Mouse (Mus musculus) midbrain, embryonic 14.5 days (tissue): ENCODE results near the gene Clasrp. TPM values are rescaled to one million over a fixed set of nuclear protein-coding genes. Genes with fewer than 3 reads are reported as not detected.
"Not testable (repeated sequence)": the region's sequence is repeated elsewhere in the genome, so short reads cannot be mapped to it uniquely, and the experiment has no call there.

Source experiments
- ATAC-seq: fragments of 200-750 bp; cut with Nextera tagmentation; 2 replicates; pipeline ENCODE4 v1.8.0; 2017; ENCODE audit warnings: moderate number of reproducible peaks, moderate library complexity; ENCODE audit not compliant: low FRiP score, low TSS enrichment
- DNase-seq: peaks from one replicate; pipeline ENCODE4 v3.0.0-alpha.2; 2015
- H3K27ac ChIP-seq: fragments of 300-500 bp; sonication (generic); replicated peaks from 2 replicates; pipeline ENCODE4 v1.5.1; 2014; ENCODE audit warnings: mild to moderate bottlenecking, low read depth, low read length, moderate library complexity
- H3K27me3 ChIP-seq: fragments of 300-500 bp; sonication (generic); 2 replicates; pipeline ENCODE4 v1.6.1; 2014; ENCODE audit warnings: low read length, control low read depth, mixed read lengths; ENCODE audit not compliant: control insufficient read depth, insufficient read depth
- H3K36me3 ChIP-seq: fragments of 300-500 bp; sonication (generic); 2 replicates; pipeline ENCODE4 v1.6.1; 2014; ENCODE audit warnings: low read length, control low read depth; ENCODE audit not compliant: control insufficient read depth, insufficient read depth
- H3K4me1 ChIP-seq: fragments of 300-500 bp; sonication (generic); 2 replicates; pipeline ENCODE4 v1.6.1; 2014; ENCODE audit warnings: mild to moderate bottlenecking, antibody characterized with exemption, low read length, control low read depth; ENCODE audit not compliant: control insufficient read depth, insufficient read depth
- H3K4me2 ChIP-seq: fragments of 300-500 bp; sonication (generic); 2 replicates; pipeline ENCODE4 v1.6.1; 2014; ENCODE audit warnings: mild to moderate bottlenecking, low read length, moderate library complexity
- H3K4me3 ChIP-seq: fragments of 300-500 bp; sonication (generic); replicated peaks from 2 replicates; pipeline ENCODE4 v1.5.1; 2014; ENCODE audit warnings: low read depth, low read length
- H3K9ac ChIP-seq: fragments of 300-500 bp; sonication (generic); replicated peaks from 2 replicates; pipeline ENCODE4 v1.6.1; 2014; ENCODE audit warnings: mild to moderate bottlenecking, low read length, moderate library complexity
- H3K9me3 ChIP-seq: fragments of 300-500 bp; sonication (generic); 2 replicates; pipeline ENCODE4 v1.6.1; 2016; ENCODE audit warnings: low read length, control low read depth, mixed read lengths; ENCODE audit not compliant: control insufficient read depth
- WGBS: fragments of 180-500 bp; shearing (Covaris S2); extraction: QIAGEN DNeasy Blood & Tissue Kit; methylation state at CpG from one replicate; pipeline ENCODE4 v1.1.7; 2014; 5-methylcytosine and 5-hydroxymethylcytosine counted together
- polyA plus RNA-seq: library from polyadenylated mRNA; unstranded; fragments of >200 nt; fragmentation: Nextera tagmentation; extraction: Ambion mirVana; gene quantifications from 2 replicates; pipeline ENCODE4 v1.2.1, GENCODE M21; 2014

Clasrp gene
- polyA plus RNA-seq, 1 experiment from 2014 or later = 50.4 TPM

- Histone ChIP-seq H3K27me3 (no peaks in the 10 kb centered on the region), H3K4me2 (peak overlapping the region; percentile 45), H3K9ac (peak overlapping the region; percentile 24; the same call in 1 of the 2 replicates), H3K36me3 (no peaks in the 10 kb centered on the region), H3K27ac (peak overlapping the region; percentile 20; the same call in 1 of the 2 replicates), H3K9me3 (no peaks in the 10 kb centered on the region), H3K4me3 (peak overlapping the region; percentile 17), H3K4me1 (no peaks in the 10 kb centered on the region)
- 5% methylated on average over 35 of the region's 35 CpGs for WGBS
- DNase-seq (peak; percentile 94), ATAC-seq (peak; percentile 79)
Observed at GRCm38 (mm10) chr7:19619004-19619801, 14.9 kb upstream of the Clasrp start.

DNA sequence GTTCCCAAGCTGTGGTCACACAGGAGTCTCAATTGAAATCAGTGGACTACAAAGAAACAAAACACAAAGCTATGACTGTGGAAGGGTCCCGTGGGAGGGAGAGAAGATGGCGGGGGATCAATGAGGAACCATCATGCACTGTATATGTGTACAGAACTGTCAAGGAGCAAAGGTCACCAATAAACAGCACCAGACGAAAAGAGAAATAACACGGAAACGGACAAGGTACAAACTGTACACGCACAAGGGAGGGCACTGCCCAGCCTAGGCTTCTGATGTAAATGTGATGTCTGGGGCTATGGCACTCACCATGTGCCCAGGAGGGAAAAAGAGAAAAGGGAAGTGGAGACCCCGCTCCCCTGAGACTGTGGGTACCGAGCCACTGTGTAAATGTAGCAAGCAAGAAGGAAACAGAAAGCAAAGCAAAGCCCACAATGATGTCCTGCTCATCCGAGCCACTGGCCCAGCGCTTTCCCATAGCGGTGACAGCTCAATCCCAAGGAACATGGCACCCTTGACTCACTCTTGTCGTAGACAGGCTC is 10.8 kb upstream of the Clasrp start:
- ATAC-seq = no peak
- peaks cover 2% of the 10 kb centered on the region; the same call in 1 of the 2 replicates for H3K36me3 ChIP-seq
- H3K4me2 ChIP-seq = no peak overlapping the region
- H3K4me1 ChIP-seq = no peaks in the 10 kb centered on the region
- no peak overlapping the region for H3K4me3 ChIP-seq
- no peak overlapping the region for H3K27ac ChIP-seq
- WGBS = 91% methylated on average over 12 of the region's 12 CpGs
- no peak for DNase-seq
- H3K9ac ChIP-seq = no peak overlapping the region
- no peaks in the 10 kb centered on the region for H3K9me3 ChIP-seq
- no peaks in the 10 kb centered on the region for H3K27me3 ChIP-seq

DNA sequence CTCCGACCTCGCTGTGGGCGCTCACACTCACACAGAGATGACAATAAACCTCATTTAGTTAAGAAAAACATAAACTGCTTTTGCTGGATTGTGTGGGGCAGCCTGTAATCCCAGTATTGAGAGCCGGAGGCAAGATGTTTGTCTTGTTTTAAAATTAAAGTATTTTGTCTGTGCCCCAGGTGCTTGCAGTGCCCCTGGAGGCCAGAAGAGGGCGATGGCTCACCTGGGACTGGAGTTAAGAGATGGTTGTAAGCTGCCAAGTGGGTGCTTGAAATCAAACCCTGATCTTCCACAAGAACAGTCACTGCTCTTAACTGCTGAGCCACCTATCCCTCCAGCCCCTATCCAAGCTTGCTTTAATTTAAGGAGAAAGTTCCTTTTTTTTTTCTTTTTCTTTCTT is 6.7 kb upstream of the Clasrp start:
- no peak overlapping the region for H3K4me2 ChIP-seq
- no peaks in the 10 kb centered on the region for H3K9me3 ChIP-seq
- 77% methylated on average over 5 of the region's 5 CpGs for WGBS
- H3K27ac ChIP-seq = no peak overlapping the region
- H3K36me3 ChIP-seq = peaks cover 2% of the 10 kb centered on the region; the same call in 1 of the 2 replicates
- H3K4me1 ChIP-seq = no peaks in the 10 kb centered on the region
- ATAC-seq (no peak), DNase-seq (no peak)
- no peaks in the 10 kb centered on the region for H3K27me3 ChIP-seq
- no peak overlapping the region for H3K9ac ChIP-seq
- no peak overlapping the region for H3K4me3 ChIP-seq

DNA sequence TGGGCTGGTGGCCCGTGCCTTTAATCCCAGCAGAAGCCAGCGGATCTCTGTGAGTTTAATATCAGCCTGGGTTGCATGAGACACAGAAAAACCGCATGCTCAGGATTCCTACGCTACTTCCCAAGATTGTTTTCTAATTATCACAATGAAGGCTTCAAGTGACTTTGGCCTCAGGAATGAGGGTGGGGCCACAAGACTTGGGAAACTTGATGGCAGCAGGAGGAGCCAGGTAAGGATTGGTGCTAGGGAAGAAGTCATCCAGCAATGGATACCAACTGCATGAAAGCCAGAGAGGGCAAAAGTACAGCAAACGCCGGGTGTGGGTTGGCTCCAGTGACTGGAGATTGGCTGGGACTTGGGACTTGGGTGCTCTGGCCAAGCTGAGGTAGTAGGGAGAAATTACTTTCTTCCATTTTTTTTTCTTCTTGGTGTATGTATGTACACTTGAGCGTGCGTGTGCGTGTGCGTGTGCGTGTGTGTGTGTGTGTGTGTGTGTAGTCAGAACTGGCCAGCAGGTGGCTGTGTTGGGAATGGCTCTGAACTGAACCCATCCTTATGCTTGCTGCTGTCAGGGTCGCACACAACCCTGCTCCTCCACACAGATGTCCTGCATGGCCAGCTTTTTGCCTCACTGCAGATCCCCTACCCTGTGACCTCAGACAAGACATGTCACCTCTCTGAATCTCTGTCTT is 5.5 kb upstream of the Clasrp start:
- WGBS = 93% methylated on average over 12 of the region's 12 CpGs

GRCm38 (mm10) chr7:19607291-19607690 is 3.0 kb upstream of the Clasrp start:
- ATAC-seq (no peak), DNase-seq (no peak)
- peaks cover 12% of the 10 kb centered on the region for H3K4me1 ChIP-seq
- no peaks in the 10 kb centered on the region for H3K9me3 ChIP-seq
- no peak overlapping the region for H3K4me2 ChIP-seq
- no peak overlapping the region for H3K9ac ChIP-seq
- WGBS = 91% methylated on average over 5 of the region's 5 CpGs
- no peak overlapping the region for H3K27ac ChIP-seq
- H3K4me3 ChIP-seq = no peak overlapping the region
- H3K27me3 ChIP-seq = no peaks in the 10 kb centered on the region
- peaks cover 6% of the 10 kb centered on the region for H3K36me3 ChIP-seq

More for the DNA sequence above, 5.5 kb upstream of the Clasrp start:
- Histone ChIP-seq H3K4me2 (no peak overlapping the region), H3K36me3 (peaks cover 2% of the 10 kb centered on the region; the same call in 1 of the 2 replicates), H3K9ac (no peak overlapping the region), H3K27me3 (no peaks in the 10 kb centered on the region), H3K4me3 (no peak overlapping the region), H3K4me1 (no peaks in the 10 kb centered on the region), H3K9me3 (no peaks in the 10 kb centered on the region), H3K27ac (no peak overlapping the region)
- ATAC-seq = no peak
- no peak for DNase-seq

GRCm38 (mm10) chr7:19604606-19605214 is 424 bp upstream of the Clasrp start:
- Histone ChIP-seq H3K27ac (peak overlapping the region; percentile 69), H3K9ac (peak overlapping the region; percentile 91; the same call in 1 of the 2 replicates), H3K36me3 (peaks cover 27% of the 10 kb centered on the region), H3K4me3 (peak overlapping the region; percentile 91), H3K4me2 (peak overlapping the region; percentile 81), H3K4me1 (peaks cover 14% of the 10 kb centered on the region)
- ATAC-seq = peak; percentile 12; the same call in 1 of the 2 replicates
- DNase-seq, H3K27me3 ChIP-seq, H3K9me3 ChIP-seq: not testable (repeated sequence)
- WGBS = 60% methylated on average over 10 of the region's 10 CpGs

DNA sequence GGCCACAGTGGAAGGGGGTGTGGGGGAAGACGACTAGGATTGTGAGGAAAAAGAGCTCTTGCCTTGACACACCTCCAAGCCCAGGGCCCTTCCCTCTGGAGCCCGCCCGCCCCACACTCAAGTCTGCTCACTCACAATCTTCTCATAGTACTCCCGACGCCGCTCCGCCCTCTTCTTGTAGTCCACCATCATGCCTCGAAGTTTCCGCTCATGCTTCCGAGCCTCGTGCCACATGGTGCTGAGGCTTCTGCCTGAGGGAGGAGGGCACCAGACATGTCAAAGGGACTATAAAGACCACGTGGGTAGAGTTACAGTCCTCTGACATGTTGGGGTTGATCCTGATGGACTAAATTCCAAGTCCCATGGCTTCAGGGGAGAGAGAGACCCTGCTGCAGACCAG is 1.2 kb downstream of the Clasrp start:
- Histone ChIP-seq H3K9me3 (no peaks in the 10 kb centered on the region), H3K27me3 (no peaks in the 10 kb centered on the region), H3K9ac (no peak overlapping the region), H3K4me2 (peak overlapping the region; percentile 81), H3K4me1 (peaks cover 14% of the 10 kb centered on the region), H3K27ac (no peak overlapping the region), H3K36me3 (peaks cover 41% of the 10 kb centered on the region), H3K4me3 (peak overlapping the region; percentile 91; the same call in 1 of the 2 replicates)
- WGBS = 85% methylated on average over 12 of the region's 12 CpGs
- DNase-seq (no peak), ATAC-seq (no peak)

DNA sequence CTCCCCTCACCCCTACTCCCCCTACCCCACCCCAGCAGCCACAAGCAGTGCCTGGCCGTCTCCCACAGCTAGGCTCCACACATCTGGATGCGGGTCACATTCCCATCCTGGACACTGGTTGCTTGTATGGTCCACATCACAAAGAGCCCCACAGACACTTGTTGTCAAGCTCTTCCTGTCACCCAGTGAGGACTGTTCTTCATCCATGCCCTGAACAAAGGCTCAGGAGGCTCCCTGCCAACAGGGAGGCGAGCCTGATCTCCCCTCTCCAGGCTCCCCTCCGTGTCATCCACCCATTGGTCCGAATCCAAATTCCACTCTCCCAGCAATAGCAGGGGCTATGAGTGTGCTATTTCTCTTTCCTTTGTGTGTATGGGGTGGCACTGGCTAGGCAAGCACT is 3.7 kb downstream of the Clasrp start:
- H3K9ac ChIP-seq = no peak overlapping the region
- H3K4me2 ChIP-seq = no peak overlapping the region
- no peak overlapping the region for H3K4me3 ChIP-seq
- H3K4me1 ChIP-seq = peaks cover 14% of the 10 kb centered on the region
- no peak overlapping the region for H3K27ac ChIP-seq
- 48% methylated on average over 5 of the region's 5 CpGs for WGBS
- no peaks in the 10 kb centered on the region for H3K9me3 ChIP-seq
- ATAC-seq = peak; percentile 35; the same call in 1 of the 2 replicates
- DNase-seq = peak; percentile 57
- H3K36me3 ChIP-seq = peaks cover 60% of the 10 kb centered on the region
- no peaks in the 10 kb centered on the region for H3K27me3 ChIP-seq
